13 mouse cellular contexts compared by ENCODE assay signal in the genomic region with DNA sequence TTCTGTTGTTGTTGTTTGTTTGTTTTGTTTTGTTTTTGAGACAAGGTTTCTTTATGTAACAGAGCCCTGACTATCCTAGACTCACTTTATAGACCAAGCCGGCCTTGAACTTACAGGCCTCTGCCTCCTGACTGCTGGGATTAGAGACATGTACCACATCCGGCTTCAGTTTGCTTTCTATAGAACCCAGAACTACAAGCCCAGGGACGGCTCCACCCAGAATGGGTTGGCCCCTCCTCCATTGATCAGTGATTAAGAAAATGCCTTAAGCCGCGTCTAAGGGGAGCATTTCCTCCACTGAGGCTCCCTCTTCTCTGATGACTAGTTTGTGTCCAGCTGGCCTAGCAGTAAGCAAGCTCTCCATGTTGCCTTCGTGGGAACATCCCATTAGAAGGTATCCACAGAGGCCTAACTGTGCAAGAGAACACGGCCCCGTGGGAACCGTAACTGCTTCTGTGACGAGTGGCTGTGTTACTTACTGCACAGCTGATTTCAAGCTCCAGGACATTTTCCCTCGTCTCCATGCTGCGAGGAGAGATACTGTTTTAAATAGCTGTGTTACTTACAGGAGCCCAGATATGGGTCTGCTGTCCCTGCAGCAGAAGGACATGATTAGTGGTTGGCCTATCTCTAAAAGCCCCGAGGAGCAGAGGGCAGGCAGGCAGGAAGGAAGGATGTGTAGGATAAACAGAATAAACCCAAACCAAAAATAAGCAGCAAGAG. TPM values are rescaled to one million over a fixed set of nuclear protein-coding genes. Genes with fewer than 3 reads are reported as not detected.
DNase-seq lines count a peak whose midpoint lies in the region; ATAC-seq and TF ChIP-seq lines count a peak whose summit lies in the region.
"Had no signal": no experiment of that assay in that cellular context is flagged by ENCODE, and none has a peak within 500 bp of the region (broad histone marks: within the 10 kb centered on the region; RNA-seq: fewer than 3 reads in every experiment).

No protein-coding gene starts in this region.

- H3K4me2 ChIP-seq in heart, embryonic 15.5 days: no peak overlapping the region
- H3K4me2 ChIP-seq in neural tube, embryonic 12.5 days (replicated peaks): no peak overlapping the region
- no peak overlapping the region for H3K4me2 ChIP-seq in limb, embryonic 14.5 days (replicated peaks; ENCODE audit: low read depth, low read length, severe bottlenecking)
- H3K4me2 ChIP-seq in neural tube, embryonic 15.5 days: no peak overlapping the region
- H3K4me2 ChIP-seq: kidney, embryonic 15.5 days had no signal

- H3K9ac ChIP-seq in heart, embryonic 15.5 days: no peak overlapping the region
- no peak overlapping the region for H3K9ac ChIP-seq in neural tube, embryonic 12.5 days
- H3K9ac ChIP-seq in limb, embryonic 14.5 days (ENCODE audit: low read depth, low read length, severe bottlenecking): no peak overlapping the region
- no peak overlapping the region for H3K9ac ChIP-seq in neural tube, embryonic 15.5 days (replicated peaks)
- H3K9ac ChIP-seq: kidney, embryonic 15.5 days had no signal

- peaks cover 8% of the 10 kb centered on the region for H3K4me1 ChIP-seq in heart, embryonic 15.5 days (replicated peaks)
- peaks cover 8% of the 10 kb centered on the region; the same call in 1 of the 2 replicates for H3K4me1 ChIP-seq in neural tube, embryonic 12.5 days
- no peaks in the 10 kb centered on the region for H3K4me1 ChIP-seq in limb, embryonic 14.5 days (ENCODE audit: control insufficient read depth, insufficient read depth, low read length)
- peaks cover 14% of the 10 kb centered on the region for H3K4me1 ChIP-seq in neural tube, embryonic 15.5 days
- H3K4me1 ChIP-seq: kidney, embryonic 15.5 days had no signal

- peaks cover 10% of the 10 kb centered on the region; the same call in 1 of the 2 replicates for H3K36me3 ChIP-seq in heart, embryonic 15.5 days
- peaks cover 12% of the 10 kb centered on the region for H3K36me3 ChIP-seq in neural tube, embryonic 12.5 days
- peaks cover 14% of the 10 kb centered on the region for H3K36me3 ChIP-seq in limb, embryonic 14.5 days (ENCODE audit: control insufficient read depth, insufficient read depth, low read length)
- H3K36me3 ChIP-seq in neural tube, embryonic 15.5 days: peaks cover 11% of the 10 kb centered on the region

- H3K4me3 ChIP-seq in heart, embryonic 15.5 days: no peak overlapping the region
- no peak overlapping the region for H3K4me3 ChIP-seq in neural tube, embryonic 12.5 days
- no peak overlapping the region for H3K4me3 ChIP-seq in limb, embryonic 14.5 days (replicated peaks; ENCODE audit: low read length)
- no peak overlapping the region for H3K4me3 ChIP-seq in neural tube, embryonic 15.5 days (replicated peaks)
- H3K4me3 ChIP-seq: kidney, embryonic 15.5 days had no signal

- TF ChIP-seq POLR2A in limb, embryonic 14.5 days (IDR thresholded peaks at IDR 0.05; ENCODE audit: borderline replicate concordance, extremely low read depth, insufficient read depth, insufficient read length): no peak

- no peaks in the 10 kb centered on the region for H3K27me3 ChIP-seq in heart, embryonic 15.5 days
- no peaks in the 10 kb centered on the region for H3K27me3 ChIP-seq in neural tube, embryonic 12.5 days (replicated peaks)
- H3K27me3 ChIP-seq in limb, embryonic 14.5 days (ENCODE audit: control insufficient read depth, insufficient read depth, low read length): no peaks in the 10 kb centered on the region
- H3K27me3 ChIP-seq in neural tube, embryonic 15.5 days (replicated peaks): no peaks in the 10 kb centered on the region
- H3K27me3 ChIP-seq: kidney, embryonic 15.5 days had no signal

- peak overlapping the region; percentile 54 for H3K27ac ChIP-seq in heart, embryonic 15.5 days
- 0 out of 2 replicates have a peak overlapping the region, but pooled peaks have one; percentile 0 for H3K27ac ChIP-seq in neural tube, embryonic 12.5 days
- no peak overlapping the region for H3K27ac ChIP-seq in limb, embryonic 14.5 days (replicated peaks; ENCODE audit: low read depth, low read length)
- H3K27ac ChIP-seq in neural tube, embryonic 15.5 days (replicated peaks): peak overlapping the region; percentile 24; the same call in 1 of the 2 replicates
- H3K27ac ChIP-seq: kidney, embryonic 15.5 days had no signal

- ATAC-seq in heart, embryonic 15.5 days (replicated peaks; ENCODE audit: insufficient number of reproducible peaks, insufficient read depth, low FRiP score, low read depth): no peak
- 0 out of 2 replicates have a peak, but pooled peaks have one; percentile 29 for ATAC-seq in neural tube, embryonic 12.5 days (ENCODE audit: low FRiP score, low read depth)
- ATAC-seq in limb, embryonic 14.5 days (ENCODE audit: low FRiP score, low read depth): peak; percentile 57; the same call in 1 of the 2 replicates
- no peak for ATAC-seq in neural tube, embryonic 15.5 days (ENCODE audit: low FRiP score)
- ATAC-seq: CD4-positive, CD25-positive, alpha-beta regulatory T cell, adult 4 months; forebrain, embryonic 16.5 days had no signal

- DNase-seq in heart, adult 18-20 months: no peak
- no peak for DNase-seq in neural tube, embryonic 10.5 days (ENCODE audit: extremely low spot score, low spot score)
- no peak for DNase-seq in limb, embryonic 14.5 days (ENCODE audit: low spot score)
- no peak for DNase-seq in adrenal gland, adult (ENCODE audit: inconsistent age in 2 of 2, low spot score in 1 of 2)
- no peak for DNase-seq in right cerebral cortex, postnatal 25 days
- DNase-seq: cerebellum, adult 18-20 months; embryo, embryonic 11 days had no signal

- 44% methylated on average over 13 of the region's 13 CpGs for WGBS in heart, embryonic 15.5 days
- WGBS in neural tube, embryonic 12.5 days: 68% methylated on average over 13 of the region's 13 CpGs
- WGBS in limb, embryonic 14.5 days: 58% methylated on average over 13 of the region's 13 CpGs
- 50% methylated on average over 13 of the region's 13 CpGs for WGBS in neural tube, embryonic 15.5 days

- H3K9me3 ChIP-seq in heart, embryonic 15.5 days (replicated peaks): no peaks in the 10 kb centered on the region
- no peaks in the 10 kb centered on the region for H3K9me3 ChIP-seq in neural tube, embryonic 12.5 days
- no peaks in the 10 kb centered on the region for H3K9me3 ChIP-seq in limb, embryonic 14.5 days (ENCODE audit: control insufficient read depth, low read length)
- H3K9me3 ChIP-seq in neural tube, embryonic 15.5 days (replicated peaks): no peaks in the 10 kb centered on the region; the same call in 1 of the 2 replicates
- H3K9me3 ChIP-seq: kidney, embryonic 15.5 days had no signal

RNA-seq across cellular contexts. Expression of a gene that starts 59.7 kb away (rescaled TPM):
- 79.9 and 80.0 TPM in 2 replicates for polyA plus RNA-seq in heart, embryonic 15.5 days (2015; fragmentation: Nextera tagmentation; extraction: Ambion mirVana)
- total RNA-seq in heart, adult 18-20 months (2021): 10 to 100 TPM; 78.4 to 79.7 TPM
- polyA plus RNA-seq in neural tube, embryonic 12.5 days (2016; fragmentation: Nextera tagmentation; extraction: Ambion mirVana): 142 and 145 TPM in 2 replicates
- 56.3 and 62.6 TPM in 2 replicates for polyA plus RNA-seq in limb, embryonic 14.5 days (2012; rRNA removed)
- polyA plus RNA-seq in limb, embryonic 14.5 days (2014; fragmentation: Nextera tagmentation; extraction: Ambion mirVana): 64.4 and 67.3 TPM in 2 replicates
- polyA plus RNA-seq in neural tube, embryonic 15.5 days (2015; fragmentation: Nextera tagmentation; extraction: Ambion mirVana): 167 and 168 TPM in 2 replicates

Comparison
In these comparisons a context has a peak if more than half of its experiments do, and no peak if none do; other contexts are left out.
1. ATAC-seq: peak in neural tube, embryonic 12.5 days (single experiment) and limb, embryonic 14.5 days (single experiment); none in heart, embryonic 15.5 days (single experiment) and neural tube, embryonic 15.5 days (single experiment).